Mouse (Mus musculus): ENCODE data around the gene Aloxe3.

GRCm38 (mm10) chr11:69080855-69081222 is 44.9 kb upstream of the Aloxe3 start:
- TF ChIP-seq CTCF (IDR thresholded peaks at IDR 0.05; ENCODE audit: borderline replicate concordance, extremely low read depth, insufficient read depth, insufficient read length), result no peak
- no peak for TF ChIP-seq POLR2A (IDR thresholded peaks at IDR 0.05; ENCODE audit: borderline replicate concordance, extremely low read depth, insufficient read depth, insufficient read length, poor library complexity, severe bottlenecking)

Measured in brain, embryonic 14.5 days (tissue).